Mouse (Mus musculus) liver, postnatal 0 days (tissue): Measurements from ENCODE around the gene Pgm2.

ENCODE experiments used
- CTCF ChIP-seq: sonication (generic); IDR thresholded peaks from 2 replicates; pipeline ENCODE4 v1.5.1; 2016; ENCODE audit warnings: antibody characterized with exemption, low read depth
- EP300 ChIP-seq: IDR thresholded peaks from 2 replicates; pipeline ENCODE4 v1.6.1; 2016; ENCODE audit warnings: antibody characterized with exemption, low read depth, mild to moderate bottlenecking

DNA sequence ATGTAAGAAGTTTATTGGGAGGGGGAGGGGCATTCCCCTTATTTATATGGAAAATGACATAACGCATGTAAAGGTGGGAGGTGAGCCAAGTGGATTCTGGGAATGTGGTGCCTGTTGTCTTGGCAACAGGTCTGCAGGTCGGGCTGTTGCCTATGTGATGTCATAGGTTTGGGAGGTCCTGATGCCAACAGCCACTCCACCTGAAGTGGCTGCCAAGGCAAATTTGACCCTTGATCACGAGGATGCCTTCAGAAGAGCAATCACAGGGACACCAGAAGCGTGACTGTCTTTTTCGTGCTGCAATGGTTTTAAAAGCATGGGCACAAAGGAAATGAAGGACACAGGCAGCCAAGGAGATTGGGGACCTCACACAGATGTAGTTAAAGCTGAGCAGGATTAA lies 33.0 kb downstream of the Pgm2 start:
- TF ChIP-seq CTCF, result no peak
- no peak for TF ChIP-seq EP300
